Mouse (Mus musculus): ENCODE data around the gene Zkscan4. TPM values are rescaled to one million over a fixed set of nuclear protein-coding genes. Genes with fewer than 3 reads are reported as not detected.
A peak's percentile ranks its signal among the peaks of the same experiment; 100 is the strongest.
"Not testable (repeated sequence)": the region's sequence is repeated elsewhere in the genome, so short reads cannot be mapped to it uniquely, and the experiment has no call there.

Zkscan4 gene
- polyA plus RNA-seq, 1 experiment from 2014 or later = 9.4 TPM

DNA sequence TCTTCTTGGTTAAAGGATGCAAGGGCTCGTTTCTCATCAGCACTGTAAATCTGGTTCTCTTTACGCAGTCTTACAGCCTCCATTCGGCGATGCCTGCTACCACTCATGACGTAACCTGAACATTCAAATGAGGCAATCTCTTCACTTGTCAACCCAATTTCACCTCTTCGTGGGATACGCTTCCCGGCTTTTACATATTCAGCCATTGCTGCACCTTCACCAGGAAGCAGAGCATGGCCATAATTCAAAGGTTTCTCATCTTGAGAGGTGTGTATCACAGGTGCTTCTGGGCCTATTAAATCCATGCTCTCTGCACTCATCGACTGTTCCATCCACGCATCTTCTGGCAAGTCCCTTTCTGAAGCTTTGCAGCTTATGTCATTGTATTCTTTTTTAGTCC lies 11.4 kb upstream of the Zkscan4 start:
- Histone ChIP-seq H3K4me3 (replicated peaks) (peak overlapping the region; percentile 61; the same call in 1 of the 2 replicates), H3K9me3 (0 out of 2 replicates have a peak, but pooled peaks cover 4% of the 10 kb centered on the region), H3K27ac (no peak overlapping the region), H3K9ac (replicated peaks) (no peak overlapping the region), H3K27me3 (peaks cover 18% of the 10 kb centered on the region), H3K4me2 (replicated peaks) (no peak overlapping the region; the same call in 1 of the 2 replicates), H3K4me1 (replicated peaks) (0 out of 2 replicates have a peak, but pooled peaks cover 4% of the 10 kb centered on the region), H3K36me3 (no peaks in the 10 kb centered on the region)
- WGBS = 87% methylated on average over 10 of the region's 10 CpGs
- ATAC-seq = no peak

DNA sequence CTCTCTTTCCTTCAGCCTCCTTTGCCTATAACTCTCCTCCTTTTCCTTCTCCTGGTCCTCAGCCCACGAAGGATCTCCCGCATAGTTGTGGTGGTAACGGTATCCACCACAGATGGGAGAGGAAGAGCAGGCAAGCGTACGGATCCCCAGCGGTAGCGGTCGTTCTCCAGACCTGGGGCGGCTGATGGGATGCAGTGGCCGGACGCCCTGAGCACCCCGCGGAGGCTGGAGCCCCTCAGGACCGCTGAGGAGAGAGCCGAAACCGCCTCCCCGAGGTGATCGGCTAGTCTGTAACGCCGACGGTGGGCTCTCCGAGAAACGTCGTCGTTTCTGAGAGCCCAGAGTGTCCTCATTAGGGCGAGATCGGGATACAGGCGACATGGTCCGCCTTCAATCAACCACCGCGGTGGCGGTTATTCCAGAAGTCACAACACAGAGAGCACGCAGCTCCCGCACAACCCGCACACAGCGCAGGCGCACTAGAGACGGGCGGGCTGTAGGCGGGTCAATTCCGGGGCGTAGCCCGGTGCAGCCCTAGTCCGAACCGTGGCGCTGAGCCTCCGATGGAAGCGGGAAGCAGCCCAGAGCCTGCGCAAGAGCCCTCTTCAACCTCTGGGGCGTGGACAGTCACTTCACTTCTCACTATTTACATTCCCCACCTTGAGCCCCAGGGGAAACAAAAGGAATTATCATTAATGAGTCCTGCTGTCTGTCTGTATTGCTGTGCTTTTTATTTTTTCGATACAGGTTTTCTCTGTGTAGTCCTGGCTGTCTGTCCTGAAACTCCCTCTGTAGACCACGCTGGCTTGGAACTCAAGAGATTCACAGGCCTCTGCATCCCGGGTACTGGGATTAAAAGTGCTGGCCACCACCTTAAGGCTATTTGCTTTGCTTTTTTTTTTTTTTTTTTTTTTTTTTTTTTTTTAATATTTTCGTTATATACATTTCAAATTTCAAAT lies 10.4 kb upstream of the Zkscan4 start, which contains the start of gene Nkapl:
Nkapl (minus strand) TSS at position 449 of the 959 bp plus-strand sequence.
- no peaks in the 10 kb centered on the region for H3K36me3 ChIP-seq
- under 1% methylated on average over 54 of the region's 54 CpGs for WGBS
- H3K4me1 ChIP-seq (replicated peaks) = 0 out of 2 replicates have a peak, but pooled peaks cover 4% of the 10 kb centered on the region

DNA sequence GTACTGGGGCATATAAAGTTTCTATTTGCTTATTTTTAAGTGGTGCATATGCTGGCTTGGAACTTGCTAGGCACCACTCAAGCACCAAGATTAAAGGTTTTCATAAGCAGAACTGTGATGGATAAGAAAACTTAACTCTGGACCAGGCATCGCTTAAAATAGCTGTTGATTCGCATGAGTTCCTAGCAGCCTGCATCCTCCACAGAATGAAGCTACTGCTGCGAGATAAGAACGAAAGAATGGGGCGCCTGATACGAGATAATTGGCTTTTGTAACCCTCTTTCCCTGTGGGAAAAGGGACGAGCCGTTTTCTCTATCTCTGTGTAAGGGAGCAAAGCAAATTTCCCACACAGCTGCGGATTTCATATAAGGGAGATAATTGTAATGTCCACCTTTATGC lies 9.6 kb upstream of the Zkscan4 start:
- peaks cover 18% of the 10 kb centered on the region for H3K27me3 ChIP-seq
- no peak for ATAC-seq
- 12% methylated on average over 9 of the region's 9 CpGs for WGBS
- H3K4me2 ChIP-seq (replicated peaks) = peak overlapping the region; percentile 78
- 0 out of 2 replicates have a peak, but pooled peaks cover 4% of the 10 kb centered on the region for H3K4me1 ChIP-seq (replicated peaks)
- no peaks in the 10 kb centered on the region for H3K9me3 ChIP-seq
- no peak overlapping the region for H3K27ac ChIP-seq
- no peak overlapping the region for H3K9ac ChIP-seq (replicated peaks)
- no peaks in the 10 kb centered on the region for H3K36me3 ChIP-seq
- peak overlapping the region; percentile 61; the same call in 1 of the 2 replicates for H3K4me3 ChIP-seq (replicated peaks)

More for the DNA sequence above, 10.4 kb upstream of the Zkscan4 start, which contains the start of gene Nkapl:
- peak; percentile 100 for ATAC-seq
- Histone ChIP-seq H3K27me3 (peaks cover 18% of the 10 kb centered on the region), H3K27ac (peak within 1 kb of the TSS; percentile 62), H3K4me2 (replicated peaks) (peak within 1 kb of the TSS; percentile 78), H3K4me3 (replicated peaks) (peak within 1 kb of the TSS; percentile 61), H3K9ac (replicated peaks) (peak within 1 kb of the TSS; percentile 81), H3K9me3 (0 out of 2 replicates have a peak, but pooled peaks cover under 1% of the 10 kb centered on the region)

DNA sequence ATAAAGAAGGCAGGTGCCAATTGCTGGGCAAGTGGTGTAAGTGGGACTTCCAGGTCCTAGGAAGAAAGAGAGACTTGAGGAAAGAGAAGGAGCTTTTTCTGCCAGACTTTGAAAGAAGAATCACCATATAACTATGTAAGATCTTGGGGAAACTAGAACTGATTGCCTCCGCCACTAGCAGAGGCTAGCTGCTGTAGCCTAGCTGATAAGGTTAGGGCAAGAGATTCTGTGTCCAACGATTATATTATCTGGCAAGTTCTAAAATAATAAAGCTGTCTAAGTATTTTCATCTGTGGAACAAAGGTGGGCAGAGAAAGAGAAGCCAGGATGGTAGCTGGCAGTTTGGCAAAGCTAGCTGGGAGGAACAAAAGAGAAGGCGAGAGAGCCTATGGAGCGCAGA lies 6.3 kb upstream of the Zkscan4 start:
- ATAC-seq = no peak
- Histone ChIP-seq H3K4me3 (replicated peaks) (no peak overlapping the region), H3K27me3 (peaks cover 14% of the 10 kb centered on the region; the same call in 1 of the 2 replicates), H3K4me1 (replicated peaks) (0 out of 2 replicates have a peak, but pooled peaks cover 4% of the 10 kb centered on the region), H3K36me3 (no peaks in the 10 kb centered on the region), H3K4me2 (replicated peaks) (no peak overlapping the region), H3K27ac (no peak overlapping the region), H3K9ac (replicated peaks) (no peak overlapping the region), H3K9me3 (no peaks in the 10 kb centered on the region)
- 21% methylated on average over 4 of the region's 4 CpGs for WGBS

DNA sequence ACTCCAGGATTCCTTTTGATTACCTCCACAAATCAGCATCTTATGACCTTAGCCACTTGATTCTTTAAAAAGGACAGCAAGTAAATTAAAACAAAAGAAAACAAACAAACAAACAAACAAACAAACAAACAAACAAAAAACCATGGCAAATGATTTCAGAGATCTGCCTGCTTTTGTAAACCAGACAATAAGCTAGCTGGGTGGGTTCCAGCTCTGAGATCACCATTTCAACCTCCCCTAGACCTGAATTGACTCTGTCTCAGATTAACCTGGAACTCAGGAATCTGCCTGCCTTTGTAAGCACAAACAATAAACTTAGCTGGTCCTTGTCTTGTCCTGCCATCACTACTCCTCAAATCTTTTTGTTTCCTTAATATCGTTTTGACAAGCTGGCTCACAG lies 8.2 kb downstream of the Zkscan4 start:
- H3K9ac ChIP-seq (replicated peaks) = no peak overlapping the region
- no peaks in the 10 kb centered on the region for H3K27me3 ChIP-seq
- no peaks in the 10 kb centered on the region for H3K4me1 ChIP-seq (replicated peaks)
- ATAC-seq = no peak
- no peak overlapping the region for H3K4me2 ChIP-seq (replicated peaks)
- WGBS = 93% methylated on average over 1 of the region's 1 CpGs
- H3K36me3 ChIP-seq = peaks cover 33% of the 10 kb centered on the region
- H3K27ac ChIP-seq = no peak overlapping the region
- no peaks in the 10 kb centered on the region for H3K9me3 ChIP-seq
- no peak overlapping the region for H3K4me3 ChIP-seq (replicated peaks)

DNA sequence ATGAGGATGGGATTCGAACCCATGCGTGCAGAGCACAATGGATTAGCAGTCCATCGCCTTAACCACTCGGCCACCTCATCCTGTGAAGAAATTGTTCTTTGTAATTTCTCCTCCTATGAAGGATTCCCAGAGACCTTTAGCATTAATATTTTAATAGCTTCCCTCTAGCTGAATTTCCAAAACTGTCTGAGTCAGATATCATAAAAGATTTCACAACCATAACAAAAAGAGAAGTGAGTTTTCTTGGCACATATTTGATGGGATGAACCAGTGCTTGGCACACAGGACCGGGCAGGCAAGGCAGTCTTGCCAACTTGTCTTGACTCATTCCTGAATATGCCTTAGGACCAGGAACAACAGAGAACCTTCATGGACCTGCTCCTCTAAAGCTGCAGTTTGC lies 14.1 kb downstream of the Zkscan4 start:
- no peaks in the 10 kb centered on the region for H3K9me3 ChIP-seq
- no peaks in the 10 kb centered on the region; the same call in 1 of the 2 replicates for H3K36me3 ChIP-seq
- no peaks in the 10 kb centered on the region for H3K27me3 ChIP-seq
- 95% methylated on average over 5 of the region's 5 CpGs for WGBS
- H3K4me2 ChIP-seq (replicated peaks) = no peak overlapping the region
- ATAC-seq = no peak
- no peak overlapping the region for H3K4me3 ChIP-seq (replicated peaks)
- H3K4me1 ChIP-seq (replicated peaks) = no peaks in the 10 kb centered on the region
- no peak overlapping the region for H3K27ac ChIP-seq
- H3K9ac ChIP-seq (replicated peaks) = no peak overlapping the region

DNA sequence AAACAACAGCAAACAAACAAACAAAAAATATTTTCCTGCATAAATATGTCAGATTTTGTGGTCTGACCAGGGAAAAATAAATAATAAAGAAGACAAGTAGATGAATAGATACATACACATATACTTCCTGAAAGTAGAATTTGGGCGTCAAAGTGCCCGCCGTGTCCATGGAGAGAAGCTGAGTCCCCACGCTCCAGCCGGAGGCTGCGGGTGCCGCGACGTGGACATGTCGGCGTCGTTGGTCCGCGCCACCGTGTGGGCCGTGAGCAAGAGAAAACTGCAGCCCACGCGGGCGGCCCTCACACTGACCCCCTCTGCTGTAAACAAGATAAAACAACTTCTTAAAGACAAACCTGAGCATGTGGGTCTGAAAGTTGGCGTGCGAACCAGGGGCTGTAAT lies 16.4 kb downstream of the Zkscan4 start, which contains the start of gene AK157302:
AK157302 (plus strand) TSS at position 144 of the 400 bp plus-strand sequence.
- Histone ChIP-seq H3K4me1 (replicated peaks) (no peaks in the 10 kb centered on the region), H3K9ac (replicated peaks) (no peak within 1 kb of the TSS), H3K4me2 (replicated peaks) (no peak within 1 kb of the TSS), H3K36me3 (no peaks in the 10 kb centered on the region), H3K9me3 (no peaks in the 10 kb centered on the region), H3K4me3 (replicated peaks) (no peak within 1 kb of the TSS), H3K27me3 (no peaks in the 10 kb centered on the region), H3K27ac (no peak within 1 kb of the TSS)
- ATAC-seq = no peak
- 94% methylated on average over 21 of the region's 21 CpGs for WGBS

DNA sequence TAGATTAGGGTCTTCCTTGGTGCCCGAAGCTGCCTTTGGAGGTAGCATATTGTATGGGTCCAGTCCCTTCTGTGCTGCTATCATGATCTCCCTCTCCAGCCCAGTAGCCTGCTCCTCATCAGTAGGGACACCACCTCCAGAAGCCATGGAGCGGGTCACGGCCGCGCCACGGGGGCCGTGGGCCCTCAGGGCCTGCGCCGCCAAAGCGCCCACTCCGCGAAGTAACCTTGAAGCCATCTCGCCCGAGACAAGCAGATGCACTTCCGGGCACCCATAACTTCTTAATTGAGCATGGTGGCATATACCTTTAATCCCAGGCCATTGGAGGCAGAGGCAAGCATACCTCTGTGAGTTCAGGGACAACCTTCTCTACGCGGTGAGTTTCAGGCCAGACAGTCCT lies 22.5 kb downstream of the Zkscan4 start, which contains the start of gene Gm11273:
Gm11273 (minus strand) TSS at position 237 of the 400 bp plus-strand sequence.
- H3K9ac ChIP-seq (replicated peaks); H3K4me1 ChIP-seq (replicated peaks); H3K4me2 ChIP-seq (replicated peaks); ATAC-seq; H3K36me3 ChIP-seq; H3K4me3 ChIP-seq (replicated peaks); H3K27me3 ChIP-seq; H3K9me3 ChIP-seq; H3K27ac ChIP-seq: not testable (repeated sequence)
- WGBS = 95% methylated on average over 17 of the region's 17 CpGs

DNA sequence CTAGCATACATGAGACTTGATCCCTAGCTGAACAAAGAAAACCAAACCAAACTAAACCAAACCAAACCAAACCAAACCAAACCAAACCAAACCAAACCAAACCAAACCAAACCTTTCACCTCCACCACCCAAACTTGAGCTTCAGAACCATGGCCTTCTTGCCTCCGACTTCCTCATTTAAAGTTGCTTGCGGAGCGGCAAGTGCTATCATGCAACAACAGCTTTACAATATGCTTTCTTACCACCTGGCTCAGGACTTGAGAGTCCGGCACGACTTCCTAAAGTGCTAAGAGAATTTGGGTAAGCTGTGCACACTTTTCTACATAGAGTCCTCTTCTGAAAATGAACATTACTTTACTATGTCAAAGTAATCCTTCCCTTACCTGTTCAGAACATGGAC lies 23.6 kb downstream of the Zkscan4 start:
- Histone ChIP-seq H3K9me3 (no peaks in the 10 kb centered on the region), H3K4me2 (replicated peaks) (no peak overlapping the region), H3K27me3 (0 out of 2 replicates have a peak, but pooled peaks cover 5% of the 10 kb centered on the region), H3K4me1 (replicated peaks) (0 out of 2 replicates have a peak, but pooled peaks cover 3% of the 10 kb centered on the region), H3K4me3 (replicated peaks) (no peak overlapping the region), H3K9ac (replicated peaks) (no peak overlapping the region), H3K36me3 (no peaks in the 10 kb centered on the region), H3K27ac (no peak overlapping the region)
- no peak for ATAC-seq
- WGBS = 87% methylated on average over 5 of the region's 5 CpGs

DNA sequence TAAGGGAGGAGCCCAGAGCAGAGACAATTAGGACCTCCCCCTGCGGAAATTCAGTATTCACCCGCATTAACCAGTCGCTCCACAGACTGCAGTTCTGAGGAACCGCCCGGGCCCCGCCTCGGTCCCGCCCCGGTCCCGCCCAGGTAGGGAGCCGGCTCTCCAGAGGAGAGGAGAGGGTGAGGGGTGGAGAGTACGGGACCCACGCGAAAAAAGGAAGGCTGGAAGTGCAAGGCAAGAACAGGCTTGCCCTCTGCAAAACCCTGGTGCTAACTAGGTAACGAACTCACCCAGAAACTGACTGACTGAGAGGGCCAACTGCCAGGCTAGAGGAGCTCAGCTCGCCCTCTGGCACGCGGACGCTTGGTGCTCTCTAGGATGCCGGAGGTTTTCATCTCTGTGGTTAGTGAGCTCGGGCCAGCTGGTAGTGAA lies 27.5 kb downstream of the Zkscan4 start:
- no peaks in the 10 kb centered on the region for H3K9me3 ChIP-seq
- peak overlapping the region; percentile 77 for H3K9ac ChIP-seq (replicated peaks)
- no peaks in the 10 kb centered on the region for H3K36me3 ChIP-seq
- H3K4me2 ChIP-seq (replicated peaks) = peak overlapping the region; percentile 64
- ATAC-seq = peak; percentile 100
- H3K4me3 ChIP-seq (replicated peaks) = peak overlapping the region; percentile 70
- 0% methylated on average over 21 of the region's 21 CpGs for WGBS
- peak overlapping the region; percentile 83 for H3K27ac ChIP-seq
- H3K27me3 ChIP-seq = 0 out of 2 replicates have a peak, but pooled peaks cover 5% of the 10 kb centered on the region
- 0 out of 2 replicates have a peak, but pooled peaks cover 3% of the 10 kb centered on the region for H3K4me1 ChIP-seq (replicated peaks)

DNA sequence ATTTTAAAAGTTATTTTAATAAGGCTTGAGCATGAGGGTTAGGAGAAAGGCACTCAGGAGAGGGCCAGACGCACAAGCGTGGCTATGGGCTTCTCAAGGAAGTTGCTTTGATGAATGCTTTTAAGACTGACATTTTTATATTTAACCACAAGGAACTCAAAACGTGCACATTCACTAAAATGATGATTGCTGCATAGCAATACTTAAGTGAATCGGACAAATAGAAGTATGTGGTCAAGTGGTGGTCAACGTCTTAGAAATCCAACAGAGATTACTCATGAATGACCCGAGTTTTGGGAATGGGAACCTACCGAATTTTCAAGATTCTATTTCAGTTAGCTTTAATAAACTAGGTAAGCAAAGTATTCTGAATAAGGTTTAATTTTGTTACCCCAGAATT lies 51.4 kb downstream of the Zkscan4 start:
- H3K36me3 ChIP-seq = peaks cover 14% of the 10 kb centered on the region
- no peaks in the 10 kb centered on the region for H3K9me3 ChIP-seq
- WGBS = 56% methylated on average over 7 of the region's 7 CpGs
- H3K4me3 ChIP-seq (replicated peaks) = peak overlapping the region; percentile 91
- no peak overlapping the region for H3K27ac ChIP-seq
- no peak for ATAC-seq
- no peaks in the 10 kb centered on the region for H3K27me3 ChIP-seq
- H3K9ac ChIP-seq (replicated peaks) = no peak overlapping the region
- peaks cover 10% of the 10 kb centered on the region for H3K4me1 ChIP-seq (replicated peaks)
- peak overlapping the region; percentile 65 for H3K4me2 ChIP-seq (replicated peaks)

DNA sequence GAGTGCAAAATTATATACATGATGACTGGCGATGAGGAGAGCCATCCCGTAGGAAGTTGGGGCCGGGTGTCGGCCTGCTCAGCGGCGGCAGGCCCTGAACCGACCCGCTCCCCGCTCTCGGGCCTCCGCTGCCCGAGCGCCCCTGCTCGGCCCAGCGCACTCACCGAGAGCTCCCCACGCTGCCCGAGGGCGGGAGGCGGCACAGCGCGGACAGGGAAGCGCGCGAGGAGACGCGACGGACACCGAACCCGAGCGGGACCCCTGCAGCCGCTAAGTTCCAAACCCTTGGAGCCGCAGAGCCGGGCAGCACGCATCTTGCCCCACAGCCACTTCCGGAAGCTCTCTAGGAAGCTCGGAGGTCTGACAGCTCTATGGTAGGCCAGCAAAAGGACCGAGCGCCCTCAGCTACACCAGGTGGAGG lies 52.1 kb downstream of the Zkscan4 start, which contains the start of gene Zkscan8:
Zkscan8 (minus strand) TSS at position 340 of the 421 bp plus-strand sequence.
- peak; percentile 100 for ATAC-seq
- under 1% methylated on average over 39 of the region's 39 CpGs for WGBS
- H3K4me3 ChIP-seq (replicated peaks) = peak within 1 kb of the TSS; percentile 91

More for the DNA sequence above, 52.1 kb downstream of the Zkscan4 start, which contains the start of gene Zkscan8:
- peaks cover 10% of the 10 kb centered on the region for H3K4me1 ChIP-seq (replicated peaks)
- no peaks in the 10 kb centered on the region for H3K27me3 ChIP-seq
- H3K4me2 ChIP-seq (replicated peaks) = peak within 1 kb of the TSS; percentile 65
- H3K9ac ChIP-seq (replicated peaks) = peak within 1 kb of the TSS; percentile 94
- H3K9me3 ChIP-seq = no peaks in the 10 kb centered on the region
- peaks cover 10% of the 10 kb centered on the region for H3K36me3 ChIP-seq
- H3K27ac ChIP-seq = peak within 1 kb of the TSS; percentile 91

All from midbrain, embryonic 13.5 days (tissue).